In genomic region chr12:4107383-4107782, GRCm38 (mm10) we compare ENCODE assay signal across 9 mouse cellular contexts. TPM values are rescaled to one million over a fixed set of nuclear protein-coding genes. Genes with fewer than 3 reads are reported as not detected.
DNase-seq lines count a peak whose midpoint lies in the region; ATAC-seq and TF ChIP-seq lines count a peak whose summit lies in the region.
"Had no signal": no experiment of that assay in that cellular context is flagged by ENCODE, and none has a peak within 500 bp of the region (broad histone marks: within the 10 kb centered on the region; RNA-seq: fewer than 3 reads in every experiment).

No protein-coding gene starts in this region.

- TF ChIP-seq CTCF in lung, embryonic 14.5 days (IDR thresholded peaks at IDR 0.05; ENCODE audit: low read depth): peak; percentile 89

- WGBS in lung, embryonic 14.5 days: 71% methylated on average over 4 of the region's 4 CpGs

- no peak overlapping the region for H3K27ac ChIP-seq in lung, embryonic 14.5 days (ENCODE audit: low read depth)

- H3K9me3 ChIP-seq in lung, embryonic 14.5 days (ENCODE audit: low read depth, low read length): no peaks in the 10 kb centered on the region

- peak; percentile 63 for ATAC-seq in lung, embryonic 14.5 days (ENCODE audit: insufficient read depth)

- H3K4me1 ChIP-seq in lung, embryonic 14.5 days (ENCODE audit: insufficient read depth): no peaks in the 10 kb centered on the region

- H3K36me3 ChIP-seq in lung, embryonic 14.5 days (ENCODE audit: insufficient read depth): peaks cover 49% of the 10 kb centered on the region

- no peak overlapping the region for H3K4me3 ChIP-seq in lung, embryonic 14.5 days (ENCODE audit: low read depth, low read length)
- H3K4me3 ChIP-seq: erythroblast, embryonic 14.5 days had no signal

- H3K4me2 ChIP-seq in lung, embryonic 14.5 days: no peak overlapping the region

- DNase-seq in CD4-positive, CD25-positive, alpha-beta regulatory T cell, adult 2 months (ENCODE audit: low read depth, low spot score): peak; percentile 72
- DNase-seq in adrenal gland, postnatal 10 days: peak; percentile 88
- peak; percentile 26 for DNase-seq in embryo, embryonic 11.5 days (ENCODE audit: low read depth, low spot score)
- DNase-seq in gastrocnemius, postnatal 4 days (ENCODE audit: low spot score in 2 of 2): peak; percentile 44 to 76
- peak; percentile 72 for DNase-seq in kidney, postnatal 14 days
- peak; percentile 86 for DNase-seq in lung, embryonic 14.5 days
- DNase-seq in ovary, postnatal 10 days (ENCODE audit: low spot score): peak; percentile 46
- DNase-seq in thymus, postnatal 14 days: peak; percentile 75

- H3K9ac ChIP-seq in lung, embryonic 14.5 days: no peak overlapping the region

- no peaks in the 10 kb centered on the region for H3K27me3 ChIP-seq in lung, embryonic 14.5 days (ENCODE audit: insufficient read depth, low read length)

RNA-seq across cellular contexts. Expression of gene Dnajc27, which starts 25.0 kb away (rescaled TPM):
- total RNA-seq in adrenal gland, postnatal 10 days (2021): 1 to 10 TPM; 4.7 to 6.9 TPM
- 1 to 10 TPM; 7.0 to 8.9 TPM for total RNA-seq in gastrocnemius, postnatal 4 days (2021)
- polyA plus RNA-seq in lung, embryonic 14.5 days (2014; fragmentation: Nextera tagmentation; extraction: Ambion mirVana): 8.0 and 8.7 TPM in 2 replicates

RNA-seq across cellular contexts. Expression of gene Adcy3, which starts 25.5 kb away (rescaled TPM):
- total RNA-seq in adrenal gland, postnatal 10 days (2021): 10 to 100 TPM; 28.1 to 37.2 TPM
- total RNA-seq in gastrocnemius, postnatal 4 days (2021): 1 to 10 TPM; 9.4 to 10.0 TPM
- 10.7 and 14.4 TPM in 2 replicates for polyA plus RNA-seq in lung, embryonic 14.5 days (2014; fragmentation: Nextera tagmentation; extraction: Ambion mirVana)

Comparison
In these comparisons a context has a peak if more than half of its experiments do, and no peak if none do; other contexts are left out.
1. DNase-seq: peak in every context shown above with its lines; median percentile 88 in adrenal gland, postnatal 10 days; 86 in lung, embryonic 14.5 days; 75 in thymus, postnatal 14 days; 72 in CD4-positive, CD25-positive, alpha-beta regulatory T cell, adult 2 months; 72 in kidney, postnatal 14 days; 60 in gastrocnemius, postnatal 4 days; 46 in ovary, postnatal 10 days; 26 in embryo, embryonic 11.5 days.